Mouse (Mus musculus) midbrain, embryonic 16.5 days (tissue): Measurements from ENCODE around the gene Birc3. TPM values are rescaled to one million over a fixed set of nuclear protein-coding genes. Genes with fewer than 3 reads are reported as not detected.
A peak's percentile ranks its signal among the peaks of the same experiment; 100 is the strongest.

ENCODE experiments used
- ATAC-seq: fragments of 200-750 bp; cut with Nextera tagmentation; 2 replicates; pipeline ENCODE4 v1.8.0; 2017; ENCODE audit warnings: moderate TSS enrichment
- H3K27ac ChIP-seq: fragments of 300-500 bp; sonication (generic); 2 replicates; pipeline ENCODE4 v1.5.1; 2014; ENCODE audit warnings: mild to moderate bottlenecking, low read length, mixed read lengths
- H3K27me3 ChIP-seq: fragments of 300-500 bp; sonication (generic); 2 replicates; pipeline ENCODE4 v1.6.1; 2014; ENCODE audit warnings: low read depth, low read length, mixed read lengths; ENCODE audit not compliant: control insufficient read depth, insufficient read depth
- H3K36me3 ChIP-seq: fragments of 300-500 bp; sonication (generic); 2 replicates; pipeline ENCODE4 v1.6.1; 2014; ENCODE audit warnings: mild to moderate bottlenecking, low read length, moderate library complexity, mixed read lengths; ENCODE audit not compliant: control insufficient read depth, insufficient read depth
- H3K4me1 ChIP-seq: fragments of 300-500 bp; sonication (generic); 2 replicates; pipeline ENCODE4 v1.6.1; 2014; ENCODE audit warnings: mild to moderate bottlenecking, low read length, mixed read lengths; ENCODE audit not compliant: control insufficient read depth, insufficient read depth
- H3K4me2 ChIP-seq: fragments of 300-500 bp; sonication (generic); 2 replicates; pipeline ENCODE4 v1.6.1; 2014; ENCODE audit warnings: mild to moderate bottlenecking, low read length, mixed read lengths
- H3K4me3 ChIP-seq: fragments of 300-500 bp; sonication (generic); 2 replicates; pipeline ENCODE4 v1.5.1; 2014; ENCODE audit warnings: low read depth, mild to moderate bottlenecking, low read length, moderate library complexity, mixed read lengths
- H3K9ac ChIP-seq: fragments of 300-500 bp; sonication (generic); 2 replicates; pipeline ENCODE4 v1.6.1; 2014; ENCODE audit warnings: low read depth, low read length, mixed read lengths
- H3K9me3 ChIP-seq: fragments of 300-500 bp; sonication (generic); replicated peaks from 2 replicates; pipeline ENCODE4 v1.6.1; 2014; ENCODE audit warnings: mild to moderate bottlenecking, low read length, mixed read lengths; ENCODE audit not compliant: control insufficient read depth, poor library complexity, severe bottlenecking
- WGBS: fragments of 180-500 bp; shearing (Covaris S2); extraction: QIAGEN DNeasy Blood & Tissue Kit; methylation state at CpG from one replicate; pipeline ENCODE4 v1.1.7; 2014; 5-methylcytosine and 5-hydroxymethylcytosine counted together
- polyA plus RNA-seq: library from polyadenylated mRNA; unstranded; fragments of >200 nt; fragmentation: Nextera tagmentation; extraction: Ambion mirVana; gene quantifications from 2 replicates; pipeline ENCODE4 v1.2.1, GENCODE M21; 2015

Gene Birc3
- polyA plus RNA-seq, 1 experiment from 2014 or later = 1.5 TPM

DNA sequence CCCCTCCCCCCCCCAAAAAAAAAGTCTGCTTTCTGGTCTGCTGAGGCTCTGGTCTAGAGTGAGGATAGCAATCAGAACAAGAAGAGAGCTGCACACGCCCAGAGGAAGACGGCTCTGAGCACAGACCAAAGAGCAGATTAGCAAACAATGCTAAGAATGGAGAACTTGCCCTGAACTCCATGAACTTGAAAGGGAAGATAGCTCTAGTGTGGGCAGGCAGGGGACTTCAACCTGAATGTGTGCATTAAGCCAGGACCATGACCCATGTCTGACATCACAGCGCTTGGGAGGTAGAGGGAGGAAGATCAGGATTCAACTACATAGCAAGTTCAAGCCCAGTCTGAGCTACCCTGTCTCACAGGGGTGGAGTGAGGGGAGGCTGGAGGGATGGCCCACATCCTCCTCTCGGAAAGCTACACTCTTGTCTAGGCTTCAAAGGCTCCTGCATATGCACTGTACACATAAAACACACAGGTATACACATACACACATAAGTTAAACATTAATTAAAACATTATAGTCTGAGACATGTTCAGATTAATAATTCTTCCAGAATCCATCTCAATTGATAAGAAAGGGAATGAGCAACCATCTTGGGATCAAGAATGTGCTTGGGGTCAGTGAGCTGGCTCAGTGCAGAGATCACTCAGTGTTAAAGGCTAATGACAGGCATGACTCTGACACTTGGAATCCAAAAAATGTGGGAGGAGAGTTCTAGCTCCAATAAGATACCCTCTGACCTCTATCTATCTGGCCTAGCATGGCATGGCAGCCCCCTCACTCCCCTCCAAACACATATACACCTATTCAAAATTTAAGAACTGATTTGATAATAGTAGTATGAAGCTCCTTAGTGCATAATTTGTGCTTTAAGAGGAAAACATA lies 20.4 kb downstream of the Birc3 start:
- no peak overlapping the region for H3K27ac ChIP-seq
- no peak overlapping the region for H3K4me3 ChIP-seq
- 72% methylated on average over 4 of the region's 4 CpGs for WGBS
- H3K27me3 ChIP-seq = no peaks in the 10 kb centered on the region
- H3K4me2 ChIP-seq = no peak overlapping the region
- no peak for ATAC-seq
- no peaks in the 10 kb centered on the region for H3K4me1 ChIP-seq
- H3K9me3 ChIP-seq = no peaks in the 10 kb centered on the region
- no peak overlapping the region for H3K9ac ChIP-seq
- no peaks in the 10 kb centered on the region for H3K36me3 ChIP-seq

DNA sequence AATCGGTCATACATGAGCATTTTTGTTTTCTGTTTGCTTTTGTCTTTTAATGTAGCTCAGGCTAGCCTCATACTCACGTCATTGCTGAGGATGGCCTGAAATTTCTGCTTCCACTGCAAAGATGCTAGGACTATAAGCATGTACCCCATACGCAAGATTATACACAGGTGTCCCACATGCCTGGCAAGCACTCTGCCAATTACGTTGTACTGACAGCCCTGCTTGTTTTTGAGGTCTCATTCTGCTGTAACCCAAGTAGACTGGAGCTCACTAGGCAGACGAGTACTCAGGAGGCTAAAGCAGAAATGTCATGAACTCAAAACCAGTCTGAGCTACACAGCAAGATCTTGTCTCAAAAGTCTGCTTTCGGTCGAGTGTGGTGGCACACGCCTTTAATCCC lies 21.1 kb downstream of the Birc3 start:
- Histone ChIP-seq H3K36me3 (no peaks in the 10 kb centered on the region), H3K9ac (no peak overlapping the region), H3K9me3 (no peaks in the 10 kb centered on the region), H3K4me2 (no peak overlapping the region), H3K4me3 (no peak overlapping the region), H3K27me3 (no peaks in the 10 kb centered on the region), H3K4me1 (no peaks in the 10 kb centered on the region), H3K27ac (no peak overlapping the region)
- 91% methylated on average over 8 of the region's 8 CpGs for WGBS
- no peak for ATAC-seq

DNA sequence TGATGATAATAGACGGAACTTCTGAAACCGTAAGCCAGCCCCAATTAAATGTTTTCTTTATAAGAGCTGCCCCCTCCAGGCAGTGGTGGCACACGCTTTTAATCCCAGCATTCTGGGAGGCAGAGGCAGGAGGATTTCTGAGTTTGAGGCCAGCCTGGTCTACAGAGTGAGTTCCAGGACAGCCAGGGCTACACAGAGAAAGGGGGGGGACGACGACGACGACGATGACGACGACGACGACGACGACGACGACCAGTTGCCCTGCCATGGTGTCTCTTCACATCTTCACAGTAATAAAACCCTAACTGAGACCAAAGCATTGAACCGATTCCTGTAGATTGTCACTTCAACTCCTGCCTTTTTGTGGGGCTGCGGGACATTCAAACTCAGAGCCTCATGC lies 24.8 kb downstream of the Birc3 start:
- no peaks in the 10 kb centered on the region for H3K36me3 ChIP-seq
- ATAC-seq = no peak
- H3K9me3 ChIP-seq = no peaks in the 10 kb centered on the region
- WGBS = 95% methylated on average over 18 of the region's 18 CpGs
- no peak overlapping the region for H3K27ac ChIP-seq
- H3K27me3 ChIP-seq = no peaks in the 10 kb centered on the region
- no peak overlapping the region for H3K4me3 ChIP-seq
- H3K4me1 ChIP-seq = no peaks in the 10 kb centered on the region
- no peak overlapping the region for H3K9ac ChIP-seq
- H3K4me2 ChIP-seq = no peak overlapping the region

DNA sequence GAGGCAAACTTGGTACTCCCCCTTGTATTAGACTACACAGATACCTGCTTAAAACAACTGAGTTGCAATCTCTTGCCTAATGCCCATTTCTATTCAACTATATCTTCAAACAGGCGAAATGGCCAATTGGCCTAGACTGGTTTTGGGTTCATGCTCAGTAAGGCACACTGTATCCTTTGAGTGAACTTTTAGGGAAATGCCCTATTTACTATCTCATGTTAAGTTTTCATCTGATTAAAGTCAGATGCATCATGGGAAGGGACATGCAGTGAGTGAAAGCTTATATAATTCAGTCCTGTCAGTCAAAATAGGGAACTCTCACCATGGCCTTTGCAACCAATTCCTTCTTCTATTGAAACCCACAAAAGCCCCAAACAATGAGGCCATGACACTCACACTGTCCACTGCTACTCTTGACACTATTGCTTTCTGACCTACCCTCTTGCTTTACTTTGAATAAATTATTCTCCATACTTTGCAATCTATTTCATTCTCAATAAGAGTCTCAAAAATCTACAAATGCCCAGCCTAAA lies 26.3 kb downstream of the Birc3 start:
- H3K4me3 ChIP-seq = no peak overlapping the region
- no peak overlapping the region for H3K27ac ChIP-seq
- WGBS = 94% methylated on average over 1 of the region's 1 CpGs
- H3K9me3 ChIP-seq = no peaks in the 10 kb centered on the region
- no peak overlapping the region for H3K9ac ChIP-seq
- no peaks in the 10 kb centered on the region for H3K27me3 ChIP-seq
- no peak overlapping the region for H3K4me2 ChIP-seq
- ATAC-seq = no peak
- H3K4me1 ChIP-seq = no peaks in the 10 kb centered on the region
- no peaks in the 10 kb centered on the region for H3K36me3 ChIP-seq

DNA sequence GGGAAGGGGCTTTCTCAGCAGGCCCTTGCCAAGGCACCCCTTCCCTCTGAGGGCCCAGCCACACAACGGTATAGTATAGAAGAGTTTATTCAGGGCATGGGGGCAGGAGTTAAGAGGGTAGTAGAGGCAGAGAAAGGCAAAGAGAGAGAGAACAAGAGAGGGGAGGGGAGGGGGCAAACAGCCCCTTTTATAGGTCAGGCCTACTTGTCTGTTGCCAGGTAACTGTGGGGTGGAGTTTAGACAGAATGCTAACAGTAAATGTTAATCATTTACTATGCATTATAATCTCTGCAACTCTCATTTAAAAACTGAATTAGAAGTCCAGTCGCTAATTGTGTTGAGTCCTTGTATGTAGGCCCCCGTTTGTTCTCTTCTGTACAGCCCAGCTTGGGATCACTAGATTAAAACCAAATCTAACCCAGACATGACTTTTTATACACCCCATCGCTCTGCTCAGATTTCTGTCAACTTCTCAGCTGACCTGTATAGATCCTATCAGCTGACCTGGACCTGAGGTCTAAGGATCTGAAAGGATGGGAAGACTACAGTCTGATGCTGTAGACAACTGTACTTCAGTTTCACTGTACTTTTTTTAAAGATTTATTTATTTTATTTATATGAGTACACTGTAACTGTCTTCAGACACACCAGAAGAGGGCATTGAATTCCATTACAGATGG lies 27.6 kb downstream of the Birc3 start:
- no peak overlapping the region for H3K27ac ChIP-seq
- no peak overlapping the region for H3K4me3 ChIP-seq
- ATAC-seq = no peak
- no peaks in the 10 kb centered on the region for H3K36me3 ChIP-seq
- WGBS = 81% methylated on average over 4 of the region's 4 CpGs
- no peaks in the 10 kb centered on the region for H3K9me3 ChIP-seq
- H3K9ac ChIP-seq = no peak overlapping the region
- no peaks in the 10 kb centered on the region for H3K27me3 ChIP-seq
- H3K4me1 ChIP-seq = no peaks in the 10 kb centered on the region
- H3K4me2 ChIP-seq = no peak overlapping the region

DNA sequence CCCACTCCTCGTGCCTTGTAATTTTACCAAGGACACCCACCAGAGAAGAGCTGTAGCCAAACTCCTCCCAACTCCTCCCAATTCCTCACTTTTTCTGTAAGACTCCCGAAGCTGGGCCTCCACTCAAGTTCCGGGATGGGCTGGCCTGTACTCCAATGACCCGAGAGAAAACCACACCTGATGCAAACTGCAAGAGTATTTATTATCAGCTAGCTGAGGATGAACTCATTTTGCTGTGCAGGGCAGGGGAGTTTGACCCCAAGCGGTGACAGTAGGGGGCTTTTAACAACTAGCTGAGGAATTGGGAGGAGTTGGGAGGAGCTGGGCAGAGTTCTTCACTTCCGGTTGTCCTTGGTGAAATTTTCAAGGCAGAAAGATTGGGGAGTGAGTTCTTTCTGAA lies 31.8 kb downstream of the Birc3 start:
- Histone ChIP-seq H3K27me3 (no peaks in the 10 kb centered on the region), H3K9me3 (no peaks in the 10 kb centered on the region), H3K4me2 (no peak overlapping the region), H3K9ac (no peak overlapping the region), H3K4me1 (peaks cover 3% of the 10 kb centered on the region; the same call in 1 of the 2 replicates), H3K36me3 (no peaks in the 10 kb centered on the region), H3K27ac (no peak overlapping the region), H3K4me3 (no peak overlapping the region)
- 68% methylated on average over 6 of the region's 6 CpGs for WGBS
- no peak for ATAC-seq

DNA sequence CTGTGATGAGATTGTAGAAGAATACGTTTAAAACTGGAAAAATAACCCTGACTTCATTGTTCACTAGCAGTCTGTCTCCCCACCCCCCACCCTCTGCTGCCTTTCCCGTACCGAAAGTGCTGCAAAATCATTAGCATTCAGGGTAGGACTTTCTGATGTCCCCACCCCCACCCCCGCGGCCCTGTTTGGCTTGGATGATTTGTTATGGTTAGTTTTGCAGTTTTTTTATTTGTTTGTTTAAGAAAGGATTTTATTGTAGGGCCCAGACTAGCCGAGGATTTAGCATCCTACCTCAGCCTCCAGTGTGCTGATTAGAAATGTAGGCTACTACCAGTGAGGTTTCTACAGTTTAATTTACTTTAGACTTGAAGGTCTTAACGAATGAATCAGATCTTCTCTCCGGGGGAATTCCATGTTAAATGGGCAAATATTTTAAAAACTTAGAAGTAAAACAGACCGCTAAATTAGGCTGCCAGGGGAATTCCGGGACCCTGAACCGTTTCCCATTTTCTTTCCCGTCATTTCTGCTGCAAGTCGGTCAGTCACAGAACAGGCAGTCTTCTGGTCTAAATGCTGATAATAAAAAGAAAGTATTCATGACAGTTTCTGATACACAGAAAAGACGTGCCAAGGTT lies 35.1 kb downstream of the Birc3 start:
- Histone ChIP-seq H3K27ac (peak overlapping the region; percentile 98), H3K9ac (peak overlapping the region; percentile 82), H3K27me3 (no peaks in the 10 kb centered on the region), H3K9me3 (no peaks in the 10 kb centered on the region), H3K36me3 (peaks cover 6% of the 10 kb centered on the region; the same call in 1 of the 2 replicates), H3K4me3 (peak overlapping the region; percentile 63), H3K4me1 (peaks cover 26% of the 10 kb centered on the region), H3K4me2 (peak overlapping the region; percentile 67)
- 10% methylated on average over 14 of the region's 14 CpGs for WGBS
- peak; percentile 25 for ATAC-seq

DNA sequence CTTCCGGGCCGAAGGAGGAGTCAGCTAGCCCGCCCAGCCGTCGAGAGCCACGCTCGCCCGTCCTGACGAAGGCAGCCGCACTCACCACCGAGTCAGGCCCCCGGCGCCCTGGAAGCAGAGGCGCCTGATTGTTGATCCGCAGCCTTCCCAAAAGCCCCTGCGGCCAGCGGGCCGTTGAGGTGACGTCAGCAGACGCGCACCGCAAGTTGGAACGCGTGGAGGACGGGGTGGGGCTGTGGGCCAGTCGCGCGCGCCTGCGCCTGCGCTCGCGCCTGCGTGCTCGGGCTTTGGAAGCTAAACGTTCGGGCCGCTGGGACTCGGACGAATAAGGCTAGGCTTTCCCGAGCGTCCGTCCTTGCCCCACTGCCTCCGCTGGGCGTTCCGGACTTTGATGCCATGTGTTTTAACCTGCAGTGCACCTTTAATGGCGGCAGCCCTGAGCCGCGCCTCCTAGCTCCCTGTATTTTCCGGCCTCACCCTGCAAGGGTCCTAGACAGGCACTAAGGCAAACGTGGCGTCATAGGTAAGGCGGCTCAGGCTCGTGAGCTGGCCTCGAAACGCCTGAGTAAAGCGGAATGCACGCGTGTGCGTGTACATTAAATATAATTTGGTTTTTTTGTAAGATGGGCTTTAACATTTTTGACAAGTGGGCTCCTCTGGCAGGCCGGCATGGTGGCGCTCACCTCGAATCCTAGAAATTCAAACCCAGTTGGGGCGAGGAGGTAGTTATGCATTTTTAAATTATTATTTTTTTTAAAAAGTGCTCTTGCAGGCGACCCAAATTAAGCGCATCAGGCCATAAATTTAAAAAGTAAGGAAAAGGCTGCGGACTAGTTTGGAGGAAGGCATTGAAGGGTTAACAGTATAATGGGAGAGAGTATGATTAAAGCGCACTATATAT lies 35.8 kb downstream of the Birc3 start, which contains the start of gene Birc2:
TSS of gene Birc2 (minus strand) at position 160 of the 901 bp plus-strand sequence.
- Histone ChIP-seq H3K36me3 (peaks cover 6% of the 10 kb centered on the region; the same call in 1 of the 2 replicates), H3K27me3 (no peaks in the 10 kb centered on the region), H3K27ac (peak within 1 kb of the TSS; percentile 98), H3K4me2 (peak within 1 kb of the TSS; percentile 74), H3K9me3 (no peaks in the 10 kb centered on the region), H3K4me1 (peaks cover 33% of the 10 kb centered on the region), H3K9ac (peak within 1 kb of the TSS; percentile 82), H3K4me3 (peak within 1 kb of the TSS; percentile 63)
- WGBS = under 1% methylated on average over 68 of the region's 68 CpGs
- peak; percentile 98 for ATAC-seq
